Mouse (Mus musculus) forebrain, embryonic 15.5 days (tissue): ENCODE results near the gene Slc6a3. TPM values are rescaled to one million over a fixed set of nuclear protein-coding genes. Genes with fewer than 3 reads are reported as not detected.

Experiments used
- ATAC-seq: fragments of 200-750 bp; cut with Nextera tagmentation; replicated peaks from 2 replicates; pipeline ENCODE4 v1.8.0; 2017; ENCODE audit warnings: mild to moderate bottlenecking, moderate TSS enrichment, moderate library complexity
- H3K27ac ChIP-seq: fragments of 300-500 bp; sonication (generic); replicated peaks from 2 replicates; pipeline ENCODE4 v1.5.1; 2015; ENCODE audit warnings: mild to moderate bottlenecking, inconsistent platforms
- H3K27me3 ChIP-seq: fragments of 300-500 bp; sonication (generic); 2 replicates; pipeline ENCODE4 v1.6.1; 2015; ENCODE audit warnings: inconsistent platforms
- H3K36me3 ChIP-seq: fragments of 300-500 bp; sonication (generic); 2 replicates; pipeline ENCODE4 v1.6.1; 2015; ENCODE audit warnings: mild to moderate bottlenecking, inconsistent platforms
- H3K4me1 ChIP-seq: fragments of 300-500 bp; sonication (generic); 2 replicates; pipeline ENCODE4 v1.6.1; 2015; ENCODE audit warnings: inconsistent platforms
- H3K4me2 ChIP-seq: fragments of 300-500 bp; sonication (generic); replicated peaks from 2 replicates; pipeline ENCODE4 v1.6.1; 2015; ENCODE audit warnings: mild to moderate bottlenecking, inconsistent platforms
- H3K4me3 ChIP-seq: fragments of 300-500 bp; sonication (generic); 2 replicates; pipeline ENCODE4 v1.5.1; 2015; ENCODE audit warnings: mild to moderate bottlenecking, inconsistent platforms
- H3K9ac ChIP-seq: fragments of 300-500 bp; sonication (generic); replicated peaks from 2 replicates; pipeline ENCODE4 v1.6.1; 2015; ENCODE audit warnings: mild to moderate bottlenecking, inconsistent platforms
- H3K9me3 ChIP-seq: fragments of 300-500 bp; sonication (generic); 2 replicates; pipeline ENCODE4 v1.6.1; 2016; ENCODE audit warnings: inconsistent platforms
- WGBS: fragments of 180-500 bp; shearing (Covaris S2); methylation state at CpG from one replicate; pipeline ENCODE4 v1.1.7; 2015; ENCODE audit warnings: mixed read lengths; 5-methylcytosine and 5-hydroxymethylcytosine counted together
- polyA plus RNA-seq: library from polyadenylated mRNA; unstranded; fragments of >200 nt; fragmentation: Nextera tagmentation; extraction: Ambion mirVana; gene quantifications from 2 replicates; pipeline ENCODE4 v1.2.1, GENCODE M21; 2015

Gene Slc6a3
- polyA plus RNA-seq: 0.06 TPM in 2 replicates

GRCm38 (mm10) chr13:73536403-73536821 lies at the start of gene Slc6a3:
TSS of gene Slc6a3 (plus strand) at chr13:73536747.
- Histone ChIP-seq H3K27me3 (peaks cover 36% of the 10 kb centered on the region), H3K9me3 (no peaks in the 10 kb centered on the region), H3K27ac (no peak within 1 kb of the TSS), H3K4me1 (peaks cover 11% of the 10 kb centered on the region), H3K36me3 (no peaks in the 10 kb centered on the region), H3K9ac (peak within 1 kb of the TSS; percentile 37), H3K4me2 (peak within 1 kb of the TSS; percentile 79), H3K4me3 (peak within 1 kb of the TSS; percentile 45)
- peak; percentile 80 for ATAC-seq
- WGBS: 1% methylated on average over 26 of the region's 26 CpGs

GRCm38 (mm10) chr13:73488105-73488504 lies 48.4 kb upstream of the Slc6a3 start:
- no peak for ATAC-seq
- Histone ChIP-seq H3K27me3 (no peaks in the 10 kb centered on the region), H3K27ac (no peak overlapping the region), H3K9me3 (no peaks in the 10 kb centered on the region; the same call in 1 of the 2 replicates), H3K9ac (no peak overlapping the region), H3K36me3 (peaks cover 55% of the 10 kb centered on the region), H3K4me1 (no peaks in the 10 kb centered on the region; the same call in 1 of the 2 replicates), H3K4me2 (no peak overlapping the region), H3K4me3 (no peak overlapping the region)
- 77% methylated on average over 3 of the region's 3 CpGs for WGBS

GRCm38 (mm10) chr13:73488707-73489106 lies 47.8 kb upstream of the Slc6a3 start:
- Histone ChIP-seq H3K4me3 (no peak overlapping the region), H3K36me3 (peaks cover 55% of the 10 kb centered on the region), H3K4me1 (no peaks in the 10 kb centered on the region; the same call in 1 of the 2 replicates), H3K4me2 (no peak overlapping the region), H3K27me3 (no peaks in the 10 kb centered on the region), H3K9me3 (no peaks in the 10 kb centered on the region; the same call in 1 of the 2 replicates), H3K27ac (no peak overlapping the region), H3K9ac (no peak overlapping the region)
- ATAC-seq: 0 out of 2 replicates have a peak, but pooled peaks have one; percentile 11
- WGBS: 95% methylated on average over 9 of the region's 9 CpGs

GRCm38 (mm10) chr13:73489986-73490385 lies 46.6 kb upstream of the Slc6a3 start:
- no peaks in the 10 kb centered on the region for H3K27me3 ChIP-seq
- H3K9ac ChIP-seq: no peak overlapping the region
- no peak for ATAC-seq
- H3K4me1 ChIP-seq: no peaks in the 10 kb centered on the region; the same call in 1 of the 2 replicates
- peak overlapping the region; percentile 40; the same call in 1 of the 2 replicates for H3K27ac ChIP-seq
- no peaks in the 10 kb centered on the region; the same call in 1 of the 2 replicates for H3K9me3 ChIP-seq
- H3K36me3 ChIP-seq: peaks cover 61% of the 10 kb centered on the region
- no peak overlapping the region for H3K4me2 ChIP-seq
- no peak overlapping the region for H3K4me3 ChIP-seq
- WGBS: 93% methylated on average over 3 of the region's 3 CpGs

- no peak overlapping the region for H3K4me2 ChIP-seq
- no peak overlapping the region for H3K9ac ChIP-seq
- peaks cover 59% of the 10 kb centered on the region for H3K36me3 ChIP-seq
- peak; percentile 60 for ATAC-seq
- H3K27ac ChIP-seq: peak overlapping the region; percentile 40; the same call in 1 of the 2 replicates
- no peak overlapping the region for H3K4me3 ChIP-seq
- WGBS: 62% methylated on average over 8 of the region's 8 CpGs
- H3K9me3 ChIP-seq: no peaks in the 10 kb centered on the region; the same call in 1 of the 2 replicates
- H3K27me3 ChIP-seq: no peaks in the 10 kb centered on the region
- no peaks in the 10 kb centered on the region; the same call in 1 of the 2 replicates for H3K4me1 ChIP-seq
Observed at GRCm38 (mm10) chr13:73490564-73491170, 45.9 kb upstream of the Slc6a3 start.

GRCm38 (mm10) chr13:73493183-73493582 lies 43.4 kb upstream of the Slc6a3 start:
- Histone ChIP-seq H3K27me3 (no peaks in the 10 kb centered on the region), H3K36me3 (peaks cover 65% of the 10 kb centered on the region), H3K27ac (no peak overlapping the region), H3K4me2 (no peak overlapping the region), H3K4me1 (no peaks in the 10 kb centered on the region; the same call in 1 of the 2 replicates), H3K4me3 (no peak overlapping the region), H3K9me3 (no peaks in the 10 kb centered on the region), H3K9ac (no peak overlapping the region)
- ATAC-seq: no peak
- WGBS: 93% methylated on average over 4 of the region's 4 CpGs

- Histone ChIP-seq H3K4me2 (no peak overlapping the region), H3K9ac (no peak overlapping the region), H3K36me3 (peaks cover 58% of the 10 kb centered on the region), H3K9me3 (no peaks in the 10 kb centered on the region), H3K4me1 (no peaks in the 10 kb centered on the region; the same call in 1 of the 2 replicates), H3K4me3 (no peak overlapping the region), H3K27ac (no peak overlapping the region), H3K27me3 (no peaks in the 10 kb centered on the region)
- ATAC-seq: no peak
- WGBS: 97% methylated on average over 9 of the region's 9 CpGs
Observed at GRCm38 (mm10) chr13:73494528-73494927, 42.0 kb upstream of the Slc6a3 start.

GRCm38 (mm10) chr13:73496137-73496536 lies 40.4 kb upstream of the Slc6a3 start:
- H3K4me2 ChIP-seq: no peak overlapping the region
- H3K27ac ChIP-seq: no peak overlapping the region
- no peak overlapping the region for H3K9ac ChIP-seq
- H3K4me1 ChIP-seq: no peaks in the 10 kb centered on the region
- WGBS: 83% methylated on average over 2 of the region's 2 CpGs
- H3K4me3 ChIP-seq: no peak overlapping the region
- H3K9me3 ChIP-seq: no peaks in the 10 kb centered on the region
- H3K36me3 ChIP-seq: peaks cover 56% of the 10 kb centered on the region
- no peak for ATAC-seq
- H3K27me3 ChIP-seq: no peaks in the 10 kb centered on the region

GRCm38 (mm10) chr13:73499893-73500604 lies 36.5 kb upstream of the Slc6a3 start:
- H3K4me2 ChIP-seq: no peak overlapping the region
- no peaks in the 10 kb centered on the region for H3K4me1 ChIP-seq
- H3K36me3 ChIP-seq: peaks cover 49% of the 10 kb centered on the region
- no peaks in the 10 kb centered on the region for H3K27me3 ChIP-seq
- no peak for ATAC-seq
- no peak overlapping the region for H3K9ac ChIP-seq
- H3K9me3 ChIP-seq: no peaks in the 10 kb centered on the region
- no peak overlapping the region for H3K27ac ChIP-seq
- WGBS: 89% methylated on average over 6 of the region's 6 CpGs
- H3K4me3 ChIP-seq: no peak overlapping the region

- Histone ChIP-seq H3K4me3 (no peak overlapping the region), H3K27ac (no peak overlapping the region), H3K27me3 (no peaks in the 10 kb centered on the region), H3K9ac (no peak overlapping the region), H3K36me3 (peaks cover 39% of the 10 kb centered on the region), H3K9me3 (no peaks in the 10 kb centered on the region), H3K4me2 (no peak overlapping the region), H3K4me1 (no peaks in the 10 kb centered on the region)
- no peak for ATAC-seq
- 67% methylated on average over 2 of the region's 2 CpGs for WGBS
Observed at GRCm38 (mm10) chr13:73502719-73503118, 33.8 kb upstream of the Slc6a3 start.

GRCm38 (mm10) chr13:73505686-73506467 lies 30.7 kb upstream of the Slc6a3 start:
- Histone ChIP-seq H3K4me2 (no peak overlapping the region), H3K9me3 (no peaks in the 10 kb centered on the region), H3K27me3 (no peaks in the 10 kb centered on the region), H3K36me3 (peaks cover 32% of the 10 kb centered on the region), H3K9ac (no peak overlapping the region), H3K27ac (no peak overlapping the region), H3K4me3 (no peak overlapping the region), H3K4me1 (no peaks in the 10 kb centered on the region)
- 76% methylated on average over 7 of the region's 7 CpGs for WGBS
- ATAC-seq: peak; percentile 75
